Mouse (Mus musculus) heart, postnatal 0 days (tissue): ENCODE measurements around the gene Coq7.

Experiments used
- CTCF ChIP-seq: IDR thresholded peaks from 2 replicates; pipeline ENCODE4 v1.5.1; 2016; ENCODE audit warnings: antibody characterized with exemption, control low read depth, low read depth
- EP300 ChIP-seq: IDR thresholded peaks from 2 replicates; pipeline ENCODE4 v1.6.1; 2016; ENCODE audit warnings: antibody characterized with exemption, low read depth

GRCm38 (mm10) chr7:118579938-118580337, 46.8 kb upstream of the Coq7 start:
- TF ChIP-seq CTCF, result no peak
- no peak for TF ChIP-seq EP300
